Mouse (Mus musculus) heart, postnatal 0 days (tissue): ENCODE data around the gene B230307C23Rik.

Source experiments
- CTCF ChIP-seq: IDR thresholded peaks from 2 replicates; pipeline ENCODE4 v1.5.1; 2016; ENCODE audit warnings: antibody characterized with exemption, control low read depth, low read depth
- EP300 ChIP-seq: IDR thresholded peaks from 2 replicates; pipeline ENCODE4 v1.6.1; 2016; ENCODE audit warnings: antibody characterized with exemption, low read depth

- TF ChIP-seq EP300: no peak
- no peak for TF ChIP-seq CTCF
These were observed 36.8 kb upstream of the B230307C23Rik start for GRCm38 (mm10) chr16:97960348-97960747.
